Mouse (Mus musculus) heart, postnatal 25 days (tissue): ENCODE data around the gene Gm6217. TPM values are rescaled to one million over a fixed set of nuclear protein-coding genes. Genes with fewer than 3 reads are reported as not detected.

ENCODE experiments used
- DNase-seq: peaks from one replicate; pipeline ENCODE4 v3.0.0; 2022; ENCODE audit warnings: low spot score
- intact Hi-C: fragments of 180-260 bp; cut with DNase I; formaldehyde crosslinking; loops from one replicate; pipeline ENCODE4 v1.15.1; 2025
- total RNA-seq, 2 experiments: library from RNA; stranded (reverse); gene quantifications; 2 replicates each; pipeline ENCODE4 v1.2.3; 2021

The Gm6217 gene
- total RNA-seq, 2 experiments from 2014 or later: not detected

- intact Hi-C loops: no loop called here
- no peak for DNase-seq
Measured at GRCm38 (mm10) chr1:82893269-82893668, 37.9 kb downstream of the Gm6217 start.

Other genes starting within 250 kb of the Gm6217 start
- gene Mff, start 206.5 kb downstream of the Gm6217 start, total RNA-seq: 100 to 1,000 TPM; 178 to 193 TPM
- not detected for gene Tm4sf20, start 162.9 kb downstream of the Gm6217 start, total RNA-seq
- not detected for gene Gm47791, start 160.2 kb downstream of the Gm6217 start, total RNA-seq
- gene Agfg1, start 91.9 kb downstream of the Gm6217 start, total RNA-seq: 10 to 100 TPM; 30.7 to 32.2 TPM
- not detected for gene A030005L19Rik, start 18.1 kb downstream of the Gm6217 start, total RNA-seq
- not detected for gene A030014E15Rik, start 6.5 kb downstream of the Gm6217 start, total RNA-seq
- not detected for gene A030003K21Rik, start 12.0 kb upstream of the Gm6217 start, total RNA-seq
- gene Gm7544, start 24.6 kb upstream of the Gm6217 start, total RNA-seq: not detected
- gene Gm47955, start 28.9 kb upstream of the Gm6217 start, total RNA-seq: not detected
- gene Gm47959, start 69.1 kb upstream of the Gm6217 start, total RNA-seq: not detected
- under 1 TPM; 0.29 to 0.45 TPM for gene Slc19a3, start 107.0 kb upstream of the Gm6217 start, total RNA-seq
- gene Krtap28-10, start 111.1 kb upstream of the Gm6217 start, total RNA-seq: not detected
- not detected for gene Gm47969, start 113.5 kb upstream of the Gm6217 start, total RNA-seq
- gene A030005K14Rik, start 128.0 kb upstream of the Gm6217 start, total RNA-seq: not detected
- not detected for gene Krtap28-13, start 129.5 kb upstream of the Gm6217 start, total RNA-seq
- not detected for gene Ccl20, start 185.4 kb upstream of the Gm6217 start, total RNA-seq
- not detected for gene Daw1, start 228.4 kb upstream of the Gm6217 start, total RNA-seq